Mouse (Mus musculus) T-cell, adult 2 months (primary cell): Measurements from ENCODE around the gene Mob3b.

Experiments
- DNase-seq: peaks from one replicate; pipeline ENCODE4 v3.0.0; 2022; ENCODE audit warnings: low spot score

Gene Mob3b

GRCm38 (mm10) chr4:35113516-35114248 is 43.6 kb downstream of the Mob3b start:
- no peak for DNase-seq

DNA sequence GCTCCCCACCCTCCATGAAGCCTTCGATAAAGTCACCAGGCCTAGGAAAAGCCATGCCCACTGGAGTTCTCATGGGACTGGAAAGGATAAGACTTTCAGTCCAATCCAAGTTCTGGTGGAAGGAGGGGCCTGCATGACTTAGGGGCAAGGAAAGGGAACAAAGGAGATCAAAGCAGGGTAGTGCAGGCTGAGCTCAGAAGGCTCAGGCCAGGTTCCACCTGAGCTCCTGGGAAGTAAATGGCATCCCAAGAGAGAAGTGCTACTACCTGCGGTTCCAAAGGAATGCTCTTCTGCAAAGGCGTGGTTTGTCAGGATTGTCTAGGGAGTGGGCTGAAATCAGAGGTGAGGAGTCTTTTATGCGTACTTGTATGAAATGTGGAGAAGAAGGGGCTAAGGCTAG is 44.8 kb downstream of the Mob3b start:
- no peak for DNase-seq

- DNase-seq = no peak
Measured at GRCm38 (mm10) chr4:35105115-35105773, 52.0 kb downstream of the Mob3b start.

DNA sequence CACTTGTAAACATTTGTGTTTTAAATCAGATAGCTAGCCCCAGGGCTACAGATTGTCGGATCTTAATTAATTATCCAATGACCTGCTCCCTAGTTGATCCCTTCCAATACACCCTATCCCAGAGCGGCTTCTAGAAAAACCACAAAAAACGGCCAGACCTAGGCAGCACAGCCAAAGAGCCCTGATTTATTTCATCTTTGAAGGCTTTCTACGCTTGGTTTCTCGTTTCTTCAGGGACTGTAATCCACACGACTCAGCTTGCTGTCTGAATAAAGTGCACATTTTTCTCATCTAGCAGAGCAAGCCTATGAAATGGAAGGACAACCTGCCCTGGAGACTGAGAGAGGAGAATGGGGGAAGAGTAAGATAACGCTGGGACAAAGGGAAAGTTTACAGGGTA is 56.1 kb downstream of the Mob3b start:
- DNase-seq = no peak

DNA sequence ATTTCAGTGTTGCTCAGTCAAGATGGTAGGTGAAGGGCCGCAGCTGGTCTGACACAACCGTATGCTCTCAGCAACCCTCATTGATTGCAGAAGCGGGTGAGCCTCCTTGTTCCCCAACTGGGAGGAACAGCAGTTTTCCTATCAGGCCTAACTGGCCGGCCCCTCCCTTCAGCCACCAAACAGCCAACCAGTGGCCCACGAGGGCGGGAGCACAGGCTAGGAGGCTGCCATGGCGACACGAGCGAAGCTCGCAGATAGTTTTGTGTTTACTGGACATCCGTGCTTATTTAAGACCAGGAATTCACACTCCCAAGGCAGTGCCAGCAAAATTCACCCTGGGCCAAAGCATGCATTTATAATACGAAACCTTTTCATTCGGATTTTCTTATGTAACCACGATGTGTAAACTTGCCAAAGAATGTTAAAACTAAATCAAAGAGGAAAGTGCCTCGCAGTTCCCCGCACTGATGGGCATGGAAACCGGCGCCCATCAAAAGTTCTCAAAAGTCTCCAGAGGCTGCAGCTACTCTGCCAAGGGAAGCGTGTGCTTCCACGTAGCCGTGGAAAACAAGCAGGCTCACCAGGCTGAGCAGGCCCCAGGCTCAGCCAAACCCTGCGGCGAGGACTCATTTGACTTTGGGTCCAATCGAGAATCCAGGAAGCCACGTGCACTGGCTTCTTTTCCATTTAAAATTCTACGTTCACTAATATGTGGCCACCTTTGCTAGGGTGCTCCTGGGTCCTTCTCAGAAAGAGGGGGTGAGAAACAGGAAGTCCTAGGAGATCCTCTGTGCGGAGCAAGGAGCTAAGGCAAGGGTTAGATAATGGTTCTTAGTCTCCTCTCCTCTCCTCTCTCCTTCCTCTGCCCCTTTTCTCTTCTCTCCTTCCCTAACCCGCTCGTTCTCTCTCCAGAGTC is 57.2 kb downstream of the Mob3b start:
- peak; percentile 18 for DNase-seq

- DNase-seq = no peak
Measured at GRCm38 (mm10) chr4:35099210-35099864, 57.9 kb downstream of the Mob3b start.

DNA sequence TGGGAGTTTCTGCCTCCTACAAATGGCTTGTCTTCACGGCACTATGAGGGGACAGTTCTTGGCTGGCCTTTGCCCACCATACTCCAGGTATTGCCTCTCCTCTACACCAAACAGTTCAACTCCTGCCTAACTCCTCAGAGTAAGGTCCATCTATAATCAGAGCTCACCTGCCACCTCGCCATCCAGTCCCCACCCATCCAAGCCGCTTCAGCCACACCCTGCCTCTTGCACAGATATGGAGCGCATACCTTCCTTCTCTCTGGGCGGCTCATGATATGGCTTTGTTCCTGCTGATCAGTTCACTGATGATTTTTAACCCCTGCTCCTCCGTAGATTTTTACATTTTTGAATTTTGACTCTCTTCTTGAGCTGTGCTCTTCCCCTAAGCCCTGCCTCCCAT is 58.7 kb downstream of the Mob3b start:
- no peak for DNase-seq

DNA sequence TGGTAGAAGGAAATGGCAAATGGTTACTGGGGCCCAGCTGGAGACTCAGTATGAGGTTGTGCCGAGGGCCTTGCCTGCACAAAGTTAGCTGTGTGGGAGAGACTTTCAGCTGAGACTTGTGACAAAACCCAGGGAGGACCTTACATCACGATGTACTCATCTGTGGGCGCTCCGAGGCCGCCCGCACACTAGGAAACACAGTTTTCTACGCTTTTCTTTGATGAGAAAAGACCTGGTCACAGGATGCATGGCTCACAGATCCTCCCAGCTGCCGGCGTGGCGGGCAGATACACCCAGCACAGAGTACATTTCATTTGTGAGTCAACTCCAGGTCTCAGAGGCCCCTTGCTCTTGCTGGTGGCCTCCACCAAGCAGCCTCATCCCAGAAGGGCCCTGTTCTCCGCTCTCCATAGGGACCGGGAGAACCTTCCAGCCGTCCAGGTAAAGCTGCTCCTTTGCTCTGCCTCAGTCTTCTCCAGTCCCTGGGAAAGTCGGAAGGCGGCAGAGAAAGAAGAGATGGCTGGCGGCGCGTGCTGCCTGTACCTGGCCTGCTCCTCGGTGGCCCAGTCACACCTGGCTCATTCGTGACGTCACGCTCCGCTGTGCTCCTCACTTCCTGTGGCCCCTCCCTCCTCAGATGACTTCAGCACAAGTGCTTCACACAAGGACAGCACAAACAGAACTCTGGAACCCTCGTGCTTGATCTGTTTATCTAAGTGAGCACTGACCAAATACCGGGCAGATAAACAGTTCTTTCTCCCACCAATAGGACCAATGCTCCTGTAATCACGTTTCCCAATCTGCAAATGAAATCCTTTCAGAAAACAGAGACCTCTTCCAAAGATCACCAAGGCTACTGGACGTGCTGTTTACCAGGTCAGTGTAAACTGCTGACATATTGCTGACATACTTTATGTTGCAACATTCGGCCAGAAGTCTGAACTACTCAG is 60.8 kb downstream of the Mob3b start:
- peak; percentile 77 for DNase-seq

DNA sequence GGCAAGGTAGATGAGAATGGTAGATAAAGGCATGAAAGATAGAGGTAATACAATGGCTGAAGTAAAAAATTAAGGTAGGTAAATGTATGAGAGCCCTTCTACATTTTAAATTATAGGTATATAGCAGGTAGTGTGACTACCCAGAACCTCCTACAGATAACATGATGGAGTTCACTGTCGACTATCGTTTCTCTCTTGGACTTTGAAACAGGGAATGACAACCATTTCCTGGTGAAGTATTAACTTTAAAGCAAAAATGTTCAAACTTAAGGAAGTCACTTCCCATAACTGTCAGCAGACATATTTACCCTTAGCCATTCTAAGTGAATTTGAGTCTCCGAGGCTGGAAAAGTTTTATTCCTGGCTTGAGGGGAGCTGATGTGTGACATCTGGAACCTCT is 64.8 kb downstream of the Mob3b start:
- DNase-seq = no peak

GRCm38 (mm10) chr4:35091157-35091784 is 66.0 kb downstream of the Mob3b start:
- DNase-seq = no peak

DNA sequence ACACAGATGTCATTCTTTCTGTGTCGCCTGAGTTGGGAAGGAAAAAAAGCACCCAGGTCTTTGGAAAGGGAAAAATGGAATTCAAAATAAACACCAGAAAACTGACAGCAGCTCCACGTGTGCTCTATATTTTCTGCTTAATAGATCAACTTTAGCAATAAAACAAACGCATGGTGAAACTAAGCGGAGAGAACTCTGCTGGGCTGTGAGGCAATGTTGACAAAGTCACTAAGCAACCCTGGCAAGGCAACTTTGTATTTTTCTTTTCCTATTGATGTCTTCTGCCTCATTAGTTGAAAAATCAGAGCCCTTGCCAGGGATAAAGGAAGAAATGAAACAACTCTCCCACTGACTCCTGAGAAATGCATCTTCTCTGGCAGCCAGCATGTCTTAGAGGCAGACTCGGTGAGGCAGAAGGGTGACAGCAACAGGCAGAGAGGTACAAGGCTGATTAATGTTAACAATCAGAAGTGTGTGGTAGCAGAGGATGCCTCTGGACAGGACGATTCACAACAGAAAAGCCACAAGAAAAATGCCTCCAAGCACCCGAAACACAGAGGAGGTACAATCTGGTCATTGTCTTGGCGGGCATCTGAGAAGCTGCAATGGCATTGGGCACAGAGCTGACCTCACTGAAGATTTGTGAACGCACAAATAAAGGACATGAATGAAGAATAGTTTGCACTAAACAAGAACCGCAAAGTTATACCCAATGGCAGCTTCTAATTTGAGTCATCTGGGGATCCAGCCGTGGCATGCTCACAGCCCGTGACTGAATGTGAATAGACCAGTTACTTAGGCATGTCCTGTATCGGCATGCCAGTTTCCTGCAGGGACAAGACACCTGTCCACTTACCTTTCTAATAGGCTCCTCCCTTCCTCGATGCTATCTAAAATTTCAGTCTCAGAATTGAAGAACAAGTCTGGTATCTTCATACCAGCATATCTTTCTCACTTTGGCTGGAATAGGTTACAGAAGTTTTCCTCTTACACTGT is 67.7 kb downstream of the Mob3b start:
- DNase-seq = no peak

DNA sequence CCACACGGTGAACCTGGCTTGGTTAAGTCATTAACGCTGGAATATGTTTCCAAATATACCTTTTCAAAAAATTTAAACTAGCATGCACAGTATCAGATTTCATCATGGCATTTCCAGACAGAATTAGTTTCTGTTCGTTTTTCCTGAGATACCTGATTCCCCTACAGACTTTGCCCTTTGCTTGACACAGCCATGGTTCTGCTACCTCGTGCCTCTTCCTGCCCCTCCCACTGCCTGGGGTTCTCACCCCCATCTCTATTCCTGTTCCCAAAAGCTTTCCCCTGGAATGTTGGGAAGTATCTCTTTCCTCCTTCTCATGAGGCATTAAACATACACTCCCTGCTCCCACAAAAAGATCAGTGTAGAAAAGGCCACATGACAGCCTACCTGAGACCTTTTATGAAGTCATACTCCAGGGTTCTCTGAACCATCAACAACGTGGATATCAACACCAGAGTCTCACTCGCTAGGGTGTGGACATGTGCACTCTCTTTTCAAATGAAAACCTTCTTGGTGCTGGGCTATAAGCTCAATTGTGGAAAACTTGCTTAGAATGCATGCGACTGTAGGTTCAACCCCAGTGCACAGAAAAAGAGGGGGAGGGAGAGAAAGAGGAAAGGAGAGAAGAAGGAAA is 71.1 kb downstream of the Mob3b start:
- DNase-seq = no peak

GRCm38 (mm10) chr4:35084060-35084459 is 73.2 kb downstream of the Mob3b start:
- DNase-seq = no peak

DNA sequence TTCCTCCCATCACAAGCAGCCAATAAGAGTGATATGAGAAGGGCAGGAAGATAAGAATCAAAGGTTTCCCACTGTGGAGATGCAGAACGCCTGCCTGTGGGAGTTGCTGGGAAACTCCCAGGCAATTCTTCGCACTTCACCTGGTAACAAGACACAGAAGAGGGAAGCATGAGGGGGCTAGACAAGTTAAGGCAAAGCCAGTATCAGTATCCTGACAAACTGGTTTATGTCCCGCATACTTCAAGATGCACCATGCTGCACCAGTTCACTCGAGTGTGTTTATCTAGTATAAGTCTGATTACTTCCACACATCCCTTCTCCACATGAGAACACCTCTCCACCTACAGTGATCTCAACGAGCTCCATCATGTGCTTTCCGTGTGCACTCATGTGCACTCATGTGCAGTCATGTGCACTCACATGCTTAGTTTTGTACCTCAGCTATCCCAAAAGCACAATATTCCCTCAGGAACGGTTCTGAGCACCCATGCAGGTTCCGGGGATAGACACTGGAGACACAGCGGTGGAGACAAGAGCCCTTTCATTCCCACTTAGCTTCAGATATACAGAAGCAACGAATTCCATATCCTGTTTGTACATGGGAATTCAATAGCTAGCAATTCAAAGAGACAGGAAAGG is 74.7 kb downstream of the Mob3b start:
- no peak for DNase-seq

DNA sequence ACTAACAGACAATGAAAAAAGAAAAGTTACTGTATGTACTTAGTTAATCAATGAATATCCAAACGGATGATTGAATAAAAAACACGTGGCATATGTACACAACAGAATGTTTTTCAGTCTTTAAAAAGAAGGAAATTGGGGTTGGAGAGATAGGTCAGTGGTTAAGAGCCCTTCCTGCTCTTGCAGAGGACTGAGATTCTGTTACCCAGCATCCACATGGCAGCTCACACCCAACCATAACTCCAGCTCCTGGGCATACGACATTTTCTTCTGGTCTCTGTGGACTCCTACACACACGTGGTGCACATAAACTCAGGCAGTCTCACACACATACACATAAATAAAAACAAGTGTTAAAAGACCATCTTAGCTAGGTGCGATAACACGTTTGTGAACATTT is 77.0 kb downstream of the Mob3b start:
- no peak for DNase-seq

DNA sequence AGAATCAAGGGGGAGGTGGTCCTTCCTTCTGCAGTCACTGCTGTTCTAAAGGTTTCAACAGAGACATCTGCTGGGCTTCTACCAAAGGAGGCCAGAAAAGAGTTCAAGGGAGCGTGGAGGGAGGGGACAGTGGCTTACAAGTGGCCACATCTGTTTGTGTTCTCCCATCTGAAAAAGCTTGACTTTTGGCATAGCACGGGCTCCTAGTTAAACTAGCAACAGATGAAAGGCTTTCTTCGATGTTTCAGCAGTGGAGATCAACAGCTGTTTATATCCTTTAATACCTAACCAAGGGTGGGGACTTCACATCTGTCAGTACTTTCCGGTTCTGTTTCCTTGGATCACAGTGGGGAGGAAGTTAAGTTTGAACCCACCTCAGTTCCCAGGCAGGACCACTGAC is 88.5 kb downstream of the Mob3b start:
- no peak for DNase-seq

DNA sequence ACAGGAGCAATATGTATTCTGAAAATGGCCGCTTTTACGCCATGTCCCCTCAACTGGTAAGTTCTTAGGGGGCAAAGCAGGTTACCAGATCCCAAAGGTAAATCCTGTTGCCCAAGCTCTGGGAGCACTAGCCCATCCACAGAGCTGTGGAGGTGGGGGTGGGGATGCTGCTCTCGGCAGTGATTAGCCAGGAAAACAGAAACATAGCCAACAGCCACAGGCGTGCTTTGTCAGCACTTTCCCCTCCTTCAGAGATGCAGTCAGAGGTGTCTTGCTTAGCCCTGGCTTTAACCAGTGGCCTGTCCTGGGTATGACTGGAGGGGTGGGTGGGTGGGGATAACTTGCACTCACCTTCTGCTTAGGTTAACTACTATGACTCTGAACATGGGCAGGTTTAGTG is 91.1 kb downstream of the Mob3b start:
- no peak for DNase-seq

DNA sequence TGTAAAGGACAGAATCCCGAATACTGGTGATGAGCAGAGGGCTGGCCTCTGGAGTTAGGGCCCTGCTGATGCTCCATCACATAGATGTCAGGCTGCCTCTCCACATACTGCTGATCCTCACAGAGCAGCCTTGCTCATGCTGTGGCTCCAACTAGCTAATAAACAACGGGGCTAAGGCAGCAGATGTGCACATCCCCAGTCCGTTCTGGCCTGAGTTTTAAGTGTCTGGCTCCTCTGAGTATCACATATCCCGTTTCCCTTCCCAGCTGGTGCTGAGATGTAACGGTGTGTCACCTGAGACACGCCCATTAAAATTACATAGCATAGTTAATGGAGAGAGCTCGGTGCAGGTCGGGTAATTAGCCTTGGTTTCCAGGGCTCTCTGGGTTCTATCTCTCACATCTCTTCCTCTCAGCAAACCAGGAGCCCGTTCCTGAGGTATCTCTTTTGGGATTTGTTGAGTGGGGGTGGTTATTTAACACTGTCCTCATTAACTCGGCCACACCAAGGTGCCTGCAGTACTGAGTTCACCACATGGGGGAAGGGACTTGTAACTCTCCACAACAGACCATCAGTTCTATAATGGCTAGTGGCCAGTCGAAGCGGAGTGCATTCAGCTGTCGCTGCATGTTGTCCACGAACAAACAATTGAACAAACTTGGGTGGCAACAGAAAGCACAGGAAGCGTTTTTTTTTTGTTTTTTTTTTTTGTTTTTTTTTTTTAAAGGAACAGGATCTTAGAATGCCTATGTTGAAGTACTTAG is 92.0 kb downstream of the Mob3b start:
- DNase-seq = no peak
